Mouse (Mus musculus): ENCODE measurements around the gene Sbno1.
A peak's percentile ranks its signal among the peaks of the same experiment; 100 is the strongest.
"Not testable (repeated sequence)": the region's sequence is repeated elsewhere in the genome, so short reads cannot be mapped to it uniquely, and the experiment has no call there.

Gene Sbno1

DNA sequence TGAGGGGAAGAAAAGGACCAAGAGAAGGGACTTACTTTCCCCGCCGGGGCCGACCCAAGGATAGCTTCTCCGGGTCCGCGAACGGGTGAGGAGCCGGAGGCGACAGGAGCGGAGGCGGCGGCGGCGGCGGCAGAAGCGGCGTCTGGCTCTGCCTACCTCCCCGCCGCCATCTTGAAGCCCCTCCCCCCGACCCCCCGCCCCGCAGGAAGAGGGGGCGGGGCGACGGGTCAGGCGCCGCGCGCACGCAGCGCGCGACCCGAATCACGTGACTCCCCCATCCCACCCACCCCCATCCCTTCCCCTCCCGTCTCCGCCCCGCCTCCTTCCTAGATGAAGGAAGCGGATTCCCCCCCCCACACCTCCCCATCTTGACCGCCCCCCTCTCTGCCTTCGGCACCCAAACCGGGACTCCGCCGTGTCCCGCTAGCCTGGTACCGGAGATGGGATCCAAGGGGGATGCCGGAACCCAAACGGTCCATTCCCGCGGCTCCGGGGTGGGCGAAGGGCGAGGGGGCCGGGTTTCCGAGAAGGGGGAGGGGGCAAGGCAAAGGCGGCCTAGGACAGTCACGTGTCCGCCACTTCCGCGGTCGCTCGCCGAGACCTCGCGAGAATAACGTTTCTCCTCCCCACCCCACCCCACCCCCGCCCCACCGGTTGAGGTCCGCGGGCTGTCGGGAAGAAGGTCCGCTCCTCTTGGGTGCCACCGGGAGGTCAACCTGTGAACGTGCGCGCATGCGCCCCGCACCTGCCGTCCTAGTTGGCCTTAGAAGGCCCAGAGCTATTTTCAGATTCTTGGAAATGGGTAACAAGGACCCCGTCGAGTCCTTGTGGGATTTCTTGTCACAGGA is at the start of gene Sbno1:
Gene Sbno1 (minus strand): TSS at position 590 of the 848 bp plus-strand sequence.
- DNase-seq (ENCODE audit: low spot score in 2 of 2): peak; percentile 88 to 92

- DNase-seq (ENCODE audit: low spot score in 2 of 2): no peak
Observed at GRCm38 (mm10) chr5:124470591-124471171, 44.9 kb upstream of the Sbno1 start.

- no peak for DNase-seq (ENCODE audit: low spot score in 2 of 2)
Observed at GRCm38 (mm10) chr5:124469486-124469885, 43.7 kb upstream of the Sbno1 start.

- DNase-seq (ENCODE audit: low spot score in 2 of 2): no peak
Observed at GRCm38 (mm10) chr5:124468365-124468764, 42.6 kb upstream of the Sbno1 start.

GRCm38 (mm10) chr5:124467766-124468165 is 42.0 kb upstream of the Sbno1 start:
- DNase-seq (ENCODE audit: low spot score in 2 of 2): no peak

- DNase-seq (ENCODE audit: low spot score in 2 of 2): no peak
Observed at GRCm38 (mm10) chr5:124464905-124465304, 39.1 kb upstream of the Sbno1 start.

GRCm38 (mm10) chr5:124463462-124463861 is 37.7 kb upstream of the Sbno1 start:
- no peak for DNase-seq (ENCODE audit: low spot score in 2 of 2)

- DNase-seq (ENCODE audit: low spot score in 2 of 2): no peak
Observed at GRCm38 (mm10) chr5:124462297-124463025, 36.7 kb upstream of the Sbno1 start.

DNA sequence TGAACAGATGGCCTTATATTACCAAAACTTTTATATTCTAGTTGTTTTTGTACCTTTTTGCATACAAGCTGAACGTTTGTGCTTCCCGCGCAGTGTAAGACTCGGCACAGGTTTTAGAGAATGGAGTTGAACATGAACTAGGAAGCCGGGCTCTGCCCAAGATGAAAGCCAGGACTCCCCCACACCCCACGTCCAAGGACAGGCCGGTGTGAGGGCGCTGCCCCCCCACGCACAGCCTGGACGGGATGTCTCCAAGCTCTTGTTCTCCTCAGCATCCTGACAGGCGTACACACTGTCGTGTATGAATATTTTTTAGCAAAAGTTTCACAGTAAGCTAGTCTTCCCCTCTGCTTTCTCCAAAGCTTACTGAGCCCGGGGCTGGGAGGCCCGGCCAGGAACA is 35.1 kb upstream of the Sbno1 start:
- DNase-seq (ENCODE audit: low spot score in 2 of 2): not testable (repeated sequence)

DNA sequence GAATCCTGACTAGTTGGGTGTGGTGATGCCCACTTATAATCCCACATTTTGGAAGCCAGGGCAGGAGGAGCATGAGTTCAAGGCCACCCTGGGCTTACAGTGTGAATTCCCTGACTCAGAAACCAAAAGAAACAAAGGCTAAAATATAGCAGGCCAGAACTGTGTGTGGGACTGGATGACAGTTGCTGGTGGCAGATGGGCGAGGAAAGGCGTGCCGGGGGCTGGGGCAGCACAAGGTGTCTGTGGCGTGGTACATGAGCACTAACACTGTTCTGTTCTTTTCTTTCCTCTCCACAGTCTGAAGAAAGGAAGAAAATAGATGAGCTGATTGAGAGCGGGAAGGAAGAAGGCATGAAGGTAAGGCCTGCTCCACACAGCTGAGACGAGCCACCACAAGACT is 31.0 kb upstream of the Sbno1 start:
- no peak for DNase-seq (ENCODE audit: low spot score in 2 of 2)

GRCm38 (mm10) chr5:124454082-124454419 is 28.2 kb upstream of the Sbno1 start:
- DNase-seq (ENCODE audit: low spot score in 2 of 2): no peak

DNA sequence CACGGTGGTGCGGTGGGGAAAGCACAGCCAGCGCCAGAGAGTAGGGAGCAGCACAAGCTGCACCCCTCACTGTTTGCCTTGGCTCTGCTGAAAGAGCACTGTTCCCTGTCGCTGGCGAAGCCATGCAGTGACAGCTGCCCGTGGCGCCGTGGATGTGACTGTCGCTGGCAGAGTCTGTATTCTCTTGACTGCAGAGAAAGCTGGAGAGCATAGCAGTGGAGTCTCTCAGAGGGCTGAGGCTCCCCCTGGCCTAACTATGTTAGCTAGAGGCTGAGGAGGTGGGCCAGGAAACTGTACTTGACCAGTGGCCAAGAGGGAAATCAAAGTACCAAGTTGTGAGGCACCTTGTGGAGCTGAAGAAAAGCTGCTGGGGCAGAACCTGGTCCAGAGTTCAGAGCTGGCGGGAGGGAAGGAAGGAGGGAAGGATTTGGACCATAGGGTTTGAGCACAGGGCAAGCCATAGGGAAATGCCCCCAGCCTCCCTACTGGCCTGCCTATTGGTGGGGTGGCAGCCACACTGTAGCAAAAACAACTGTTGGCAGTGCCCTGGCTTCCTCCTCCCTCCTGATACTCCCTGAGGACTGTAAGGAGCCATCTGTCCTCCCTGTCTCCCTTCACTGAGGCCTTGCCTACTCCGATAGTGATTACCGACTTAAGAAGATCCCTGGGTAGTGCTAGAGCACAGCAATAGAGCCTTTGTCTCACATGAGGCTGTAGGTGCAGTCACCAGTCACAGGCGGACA is 27.7 kb upstream of the Sbno1 start:
- DNase-seq (ENCODE audit: low spot score in 2 of 2): peak; percentile 57 to 69

DNA sequence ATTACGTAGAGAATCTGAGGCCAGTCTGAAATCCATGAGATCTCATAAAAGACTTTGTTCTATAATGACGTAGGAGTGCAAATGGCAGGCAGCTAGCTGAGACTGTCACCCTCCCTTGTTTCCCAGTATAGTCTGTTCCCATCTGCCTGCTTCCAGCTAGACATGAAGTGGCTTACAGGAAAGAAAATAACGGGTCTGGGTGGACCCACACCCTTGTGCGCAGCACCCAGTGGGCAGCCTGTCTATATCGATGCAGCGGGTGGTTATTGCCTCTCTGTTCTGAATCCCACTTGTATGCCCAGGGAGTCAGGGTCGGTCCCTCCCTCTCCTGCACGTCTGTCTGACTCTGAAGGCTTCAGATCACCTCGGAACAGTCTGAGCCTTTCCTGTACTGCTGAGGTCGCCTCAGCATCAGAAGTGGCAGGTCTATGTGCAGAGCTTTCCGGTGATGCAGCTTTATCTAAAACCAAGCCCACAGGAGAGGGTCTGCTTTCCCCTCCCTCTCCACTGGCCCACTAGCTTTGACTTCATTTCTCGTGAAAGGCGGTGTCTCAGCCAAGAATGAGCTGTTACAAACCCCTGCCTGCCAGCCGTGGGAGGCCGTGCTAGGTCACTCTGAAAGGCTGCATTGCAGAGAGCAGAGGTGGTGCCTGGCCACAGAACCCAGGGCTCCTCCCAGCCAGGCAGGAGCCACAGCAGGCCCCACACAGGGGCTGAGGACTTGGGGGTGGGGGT is 26.9 kb upstream of the Sbno1 start:
- peak in 1 of 2 experiments; percentile 69 for DNase-seq (ENCODE audit: low spot score in 2 of 2)

DNA sequence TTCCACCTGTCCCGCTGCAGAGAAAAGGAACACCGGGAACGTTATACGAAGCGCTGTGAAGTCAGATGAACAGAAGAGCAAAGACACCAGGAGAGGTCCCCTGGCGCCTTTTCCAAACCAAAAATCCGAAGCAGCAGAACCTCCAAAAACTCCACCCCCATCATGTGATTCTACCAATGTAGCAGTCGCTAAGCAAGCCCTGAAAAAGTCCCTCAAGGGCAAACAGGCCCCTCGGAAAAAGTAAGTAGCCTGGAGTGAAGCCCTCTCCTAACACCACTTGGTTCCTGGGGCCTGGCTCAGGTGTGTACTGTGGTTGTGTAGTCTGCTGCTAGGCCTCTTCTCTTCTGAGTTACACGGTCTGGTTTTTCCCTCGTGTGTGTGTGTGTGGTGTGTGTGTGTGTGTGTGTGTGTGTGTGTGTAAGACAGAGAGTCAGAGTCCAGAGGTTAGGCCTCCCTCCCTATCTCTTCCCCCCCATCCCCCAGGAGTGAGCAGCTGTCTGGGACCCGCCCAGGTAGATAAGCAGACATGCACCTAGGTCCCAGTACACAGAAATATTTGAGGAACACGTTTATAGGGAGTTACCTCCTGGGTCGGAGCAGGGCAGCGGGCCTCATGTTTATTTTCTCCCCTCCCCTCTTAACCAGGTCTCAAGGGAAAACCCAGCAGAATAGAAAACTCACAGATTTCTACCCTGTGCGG is 25.0 kb upstream of the Sbno1 start:
- DNase-seq (ENCODE audit: low spot score in 2 of 2): no peak

DNA sequence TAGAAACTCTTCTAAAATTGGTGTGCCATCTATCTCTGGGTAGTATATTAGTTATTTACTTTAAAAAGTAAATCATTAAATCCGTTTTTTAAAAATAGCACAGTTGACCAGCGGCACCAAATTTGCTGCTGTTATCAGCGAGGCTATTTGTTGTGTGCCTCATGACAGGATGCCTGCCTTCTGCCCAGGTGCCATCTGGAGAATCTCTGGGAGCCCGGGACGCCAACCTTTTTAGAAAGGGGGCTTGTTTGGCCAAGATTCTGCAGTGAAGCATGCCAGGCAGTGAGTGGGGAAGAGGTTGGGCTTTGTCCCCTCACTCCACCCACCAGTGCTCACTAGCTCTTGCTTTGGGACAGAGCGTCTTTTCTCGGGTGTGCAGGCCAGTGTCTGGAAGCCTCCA is 24.2 kb upstream of the Sbno1 start:
- no peak for DNase-seq (ENCODE audit: low spot score in 2 of 2)

GRCm38 (mm10) chr5:124449494-124449893 is 23.7 kb upstream of the Sbno1 start:
- no peak for DNase-seq (ENCODE audit: low spot score in 2 of 2)

GRCm38 (mm10) chr5:124446301-124446881 is 20.6 kb upstream of the Sbno1 start:
- no peak for DNase-seq (ENCODE audit: low spot score in 2 of 2)

DNA sequence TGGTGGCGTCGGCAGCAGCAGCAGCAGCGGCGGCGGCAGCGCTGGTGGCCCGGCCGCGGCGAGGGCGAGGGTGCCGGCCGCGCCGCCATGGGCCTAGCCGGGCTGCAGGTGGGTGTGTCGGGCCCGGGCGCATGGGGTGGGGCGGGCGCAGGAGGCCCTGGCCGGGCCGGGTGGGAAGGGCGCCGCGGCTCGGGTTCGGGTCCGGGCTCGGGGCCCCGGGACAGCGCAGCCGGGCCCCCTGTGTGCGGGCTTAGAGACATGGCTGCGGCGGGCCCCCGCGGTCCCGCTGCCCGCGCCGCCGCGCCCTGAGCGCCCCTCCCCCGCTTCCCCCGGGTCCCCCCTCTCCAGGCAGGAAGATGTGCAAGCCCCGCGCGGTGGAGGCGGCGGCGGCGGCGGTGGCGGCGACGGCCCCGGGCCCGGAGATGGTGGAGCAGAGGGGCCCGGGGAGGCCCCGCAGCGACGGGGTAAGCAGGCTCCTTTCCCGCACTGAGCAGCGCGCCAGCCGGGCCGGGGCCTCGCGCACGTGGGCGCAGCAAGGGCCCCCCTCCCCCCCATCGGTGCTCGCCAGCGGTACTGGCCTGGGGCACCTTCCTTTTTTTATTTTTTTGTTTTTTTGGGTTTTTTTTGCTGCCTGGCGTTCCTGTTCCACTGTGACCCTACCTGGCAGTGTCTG is 20.0 kb upstream of the Sbno1 start:
- no peak for DNase-seq (ENCODE audit: low spot score in 2 of 2)

DNA sequence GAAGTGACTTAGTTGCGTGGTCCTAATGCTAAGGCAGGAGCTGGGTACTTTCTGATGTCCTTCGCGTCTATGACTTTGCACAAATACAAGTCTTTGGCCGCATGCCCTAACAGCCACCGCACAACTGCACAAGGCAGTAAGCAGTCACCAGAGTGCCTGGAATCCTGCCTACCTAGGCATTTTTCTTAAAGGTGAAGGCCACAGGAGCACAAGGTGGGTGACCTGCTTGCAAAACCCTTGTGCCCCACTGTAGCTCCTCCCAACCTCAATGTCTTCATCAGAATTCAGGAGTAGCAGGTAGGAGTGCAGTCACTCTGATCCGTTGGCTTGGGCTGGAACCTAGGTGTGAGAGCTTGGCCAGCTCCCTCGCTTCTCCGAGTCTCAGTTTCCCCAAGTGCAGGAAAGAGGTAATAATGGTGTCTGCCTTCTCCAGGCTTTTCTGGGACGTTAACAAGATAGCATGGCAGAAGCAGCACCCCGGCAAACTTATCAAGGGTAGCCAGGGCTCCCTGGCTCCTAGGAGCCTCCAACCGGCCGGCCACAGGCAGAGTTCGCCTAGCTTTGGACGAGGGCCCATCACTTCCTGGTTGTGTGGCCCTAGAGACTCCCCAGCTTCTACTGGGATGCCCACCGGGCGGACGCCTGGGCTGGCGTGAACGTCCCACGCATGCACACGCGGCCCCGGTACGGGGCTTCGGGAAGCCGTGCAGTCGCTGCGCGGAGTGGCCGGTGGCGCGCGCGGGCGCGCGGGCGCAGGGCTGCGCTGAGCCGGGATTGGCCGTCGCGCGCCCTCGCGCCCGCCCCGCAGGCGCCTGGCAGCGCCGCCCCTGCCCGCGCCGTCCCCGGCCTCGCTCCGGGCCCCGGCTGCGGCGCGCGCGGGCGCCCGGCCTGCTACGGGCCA is 19.1 kb upstream of the Sbno1 start:
- DNase-seq (ENCODE audit: low spot score in 2 of 2): no peak
